Mouse (Mus musculus) cerebellum, adult 2 months (tissue): ENCODE measurements around the gene Cited2. TPM values are rescaled to one million over a fixed set of nuclear protein-coding genes. Genes with fewer than 3 reads are reported as not detected.

ENCODE experiments used
- DNase-seq, 2 experiments: peaks; one replicate each; pipeline ENCODE4 v3.0.0; 2021
- H3K27ac ChIP-seq: fragments of 200-500 bp; 2 replicates; pipeline ENCODE4 v1.5.1; 2012; ENCODE audit warnings: low read length, control low read depth, inconsistent platforms; ENCODE audit not compliant: insufficient read depth
- H3K27me3 ChIP-seq: fragments of 200-500 bp; 2 replicates; pipeline ENCODE4 v1.6.1; 2012; ENCODE audit warnings: inconsistent platforms, mild to moderate bottlenecking, low read length, moderate library complexity; ENCODE audit not compliant: control insufficient read depth, insufficient read depth
- H3K4me1 ChIP-seq: fragments of 200-500 bp; 2 replicates; pipeline ENCODE4 v1.6.1; 2011; ENCODE audit warnings: low read length; ENCODE audit not compliant: control insufficient read depth, insufficient read depth
- H3K4me3 ChIP-seq: fragments of 200-500 bp; replicated peaks from 2 replicates; pipeline ENCODE3; 2011; ENCODE audit warnings: mild to moderate bottlenecking, low read depth, low read length, control low read depth; ENCODE audit not compliant: insufficient read depth
- CTCF ChIP-seq: fragments of 200-500 bp; IDR thresholded peaks from 2 replicates; pipeline ENCODE4 v1.5.1; 2011; ENCODE audit warnings: low read depth, mild to moderate bottlenecking, control low read depth, low read length, moderate library complexity, borderline replicate concordance; ENCODE audit not compliant: insufficient read depth
- POLR2A ChIP-seq: fragments of 200-500 bp; IDR thresholded peaks from 2 replicates; pipeline ENCODE4 v1.6.1; 2011; ENCODE audit warnings: low read length, control low read depth, borderline replicate concordance; ENCODE audit not compliant: insufficient read depth
- whole genome bisulfite sequencing: fragments of 180-500 bp; shearing (Covaris S2); methylation state at CpG from one replicate; pipeline ENCODE4 v1.1.7; 2018; 5-methylcytosine and 5-hydroxymethylcytosine counted together
- polyA plus RNA-seq: library from polyadenylated mRNA; depleted of rRNA; stranded (reverse); fragments of >200 nt; gene quantifications from 2 replicates; pipeline ENCODE4 v1.2.3, GENCODE M21; 2012; rRNA removed

Gene Cited2
- polyA plus RNA-seq, 1 experiment = 99.1 TPM

- Histone ChIP-seq H3K4me3 (no peak overlapping the region), H3K4me1 (no peaks in the 10 kb centered on the region), H3K27ac (no peak overlapping the region), H3K27me3 (no peaks in the 10 kb centered on the region)
- TF ChIP-seq POLR2A (no peak), CTCF (no peak)
- no peak for DNase-seq
- 89% methylated on average over 10 of the region's 10 CpGs for WGBS
Observed at GRCm38 (mm10) chr10:17772364-17772763, 49.3 kb downstream of the Cited2 start.

- Histone ChIP-seq H3K27ac (no peak overlapping the region), H3K4me3 (no peak overlapping the region), H3K4me1 (no peaks in the 10 kb centered on the region), H3K27me3 (no peaks in the 10 kb centered on the region)
- no peak for TF ChIP-seq CTCF
- no peak for TF ChIP-seq POLR2A
- DNase-seq = no peak
- WGBS = 71% methylated on average over 3 of the region's 3 CpGs
Observed at GRCm38 (mm10) chr10:17774366-17774765, 51.3 kb downstream of the Cited2 start.

- TF ChIP-seq CTCF (no peak), POLR2A (no peak)
- Histone ChIP-seq H3K27me3 (no peaks in the 10 kb centered on the region), H3K27ac (no peak overlapping the region), H3K4me1 (no peaks in the 10 kb centered on the region), H3K4me3 (no peak overlapping the region)
- WGBS = 86% methylated on average over 4 of the region's 4 CpGs
- no peak for DNase-seq
Observed at GRCm38 (mm10) chr10:17775079-17775478, 52.1 kb downstream of the Cited2 start.

Other genes with a start within 250 kb of the Cited2 start
- gene Txlnb, start 73.0 kb downstream of the Cited2 start, polyA plus RNA-seq = 0.61 and 0.62 TPM in 2 replicates
- gene Heca, start 224.8 kb downstream of the Cited2 start, polyA plus RNA-seq = 12.6 and 13.3 TPM in 2 replicates